Mouse (Mus musculus): ENCODE measurements at regions not wholly inside any gene's neighbourhood (a gene's known extent, or its start where the extent isn't known, plus 50 kb on each side); places are given as distances from the start of the nearest gene placed in this dataset.
"Not testable (repeated sequence)": the region's sequence is repeated elsewhere in the genome, so short reads cannot be mapped to it uniquely, and the experiment has no call there.

GRCm38 (mm10) chr8:39833251-39833650 is 841.6 kb upstream of the Adam24 start:
- DNase-seq (ENCODE audit: low read depth): no peak

DNA sequence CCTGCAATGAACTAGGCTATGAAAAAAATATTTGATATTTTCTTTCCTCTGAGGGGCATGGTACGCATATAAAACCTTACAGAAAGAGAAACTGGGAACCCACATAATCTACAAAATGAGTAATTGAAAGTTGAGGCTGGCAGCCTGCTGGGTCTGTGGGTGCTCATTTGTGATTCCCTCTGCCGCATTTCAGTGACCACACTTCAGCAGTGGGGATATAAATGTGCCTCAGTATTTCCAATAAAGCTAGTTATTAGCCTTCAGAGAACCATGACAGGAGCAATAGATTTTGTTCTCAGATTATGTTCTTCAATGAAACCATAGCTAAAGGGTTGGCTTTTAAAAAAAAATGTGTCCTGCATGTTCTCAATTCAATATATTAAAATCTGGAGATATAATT is 828.0 kb upstream of the Adam24 start:
- no peak for DNase-seq (ENCODE audit: low read depth)

DNA sequence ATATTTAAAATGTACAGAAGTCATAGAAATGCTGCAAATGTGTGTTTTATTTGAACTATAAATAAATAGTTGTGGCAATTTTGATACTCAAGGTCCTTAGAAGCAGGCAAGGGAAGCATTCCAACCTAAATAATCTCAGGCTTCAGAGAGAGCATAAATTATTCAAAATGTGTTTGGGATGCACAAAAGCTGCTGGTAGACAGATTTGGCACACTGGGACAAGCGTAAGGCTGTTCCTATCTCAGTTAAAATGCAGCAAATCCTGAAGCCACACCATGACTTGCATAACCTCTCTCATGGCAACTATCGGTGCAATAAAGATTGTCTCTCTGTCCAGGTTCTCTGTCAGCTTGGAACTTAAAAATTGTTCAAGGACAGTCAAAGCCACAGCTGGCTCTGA is 812.3 kb upstream of the Adam24 start:
- no peak for DNase-seq (ENCODE audit: low read depth)

GRCm38 (mm10) chr8:39902251-39902650 is 772.6 kb upstream of the Adam24 start:
- no peak for DNase-seq (ENCODE audit: low read depth)

DNA sequence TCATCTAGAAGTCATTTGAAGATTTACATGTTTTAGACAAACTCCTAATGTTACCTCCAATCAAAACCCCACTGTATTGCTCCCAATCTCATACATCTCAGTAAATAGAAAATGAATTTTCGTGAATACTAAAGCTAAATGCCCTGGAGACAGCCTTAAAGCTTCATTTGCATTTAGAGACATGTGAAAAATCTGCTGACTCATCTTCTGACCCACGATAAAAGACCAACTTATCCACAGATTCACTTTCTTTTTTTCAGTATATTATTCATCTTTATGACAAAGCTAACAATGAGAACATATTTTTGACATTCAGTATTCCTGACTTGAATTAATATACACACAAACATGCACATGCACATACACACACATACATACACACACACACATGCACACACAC is 762.0 kb upstream of the Adam24 start:
- DNase-seq (ENCODE audit: low read depth): no peak

GRCm38 (mm10) chr8:39921336-39921735 is 753.5 kb upstream of the Adam24 start:
- DNase-seq (ENCODE audit: low read depth): no peak

DNA sequence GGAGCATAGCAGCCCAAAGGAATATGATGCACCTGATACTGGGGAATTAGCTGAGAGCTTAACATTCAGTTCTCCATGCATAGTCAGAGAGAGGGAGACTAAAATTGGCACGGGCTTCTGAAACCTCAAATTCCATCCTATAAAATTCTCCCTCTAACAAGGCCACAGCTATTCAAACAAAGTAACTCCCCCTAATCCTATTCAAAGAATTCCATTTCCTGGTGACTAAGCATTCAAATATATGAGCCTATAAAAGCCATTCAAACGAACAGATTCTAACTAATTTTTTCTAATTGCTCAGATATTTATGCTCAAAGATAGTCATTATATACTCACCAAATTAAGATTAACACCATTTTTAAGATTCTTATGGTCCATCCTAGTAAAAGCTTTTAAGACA is 751.1 kb upstream of the Adam24 start:
- DNase-seq (ENCODE audit: low read depth): no peak

GRCm38 (mm10) chr8:39950178-39950896 is 724.5 kb upstream of the Adam24 start:
- no peak for DNase-seq (ENCODE audit: low read depth)

GRCm38 (mm10) chr8:39954497-39954896 is 720.4 kb upstream of the Adam24 start:
- no peak for DNase-seq (ENCODE audit: low read depth)

- DNase-seq (ENCODE audit: low read depth): peak; percentile 2
Measured at GRCm38 (mm10) chr8:39954924-39955323, 720.0 kb upstream of the Adam24 start.

DNA sequence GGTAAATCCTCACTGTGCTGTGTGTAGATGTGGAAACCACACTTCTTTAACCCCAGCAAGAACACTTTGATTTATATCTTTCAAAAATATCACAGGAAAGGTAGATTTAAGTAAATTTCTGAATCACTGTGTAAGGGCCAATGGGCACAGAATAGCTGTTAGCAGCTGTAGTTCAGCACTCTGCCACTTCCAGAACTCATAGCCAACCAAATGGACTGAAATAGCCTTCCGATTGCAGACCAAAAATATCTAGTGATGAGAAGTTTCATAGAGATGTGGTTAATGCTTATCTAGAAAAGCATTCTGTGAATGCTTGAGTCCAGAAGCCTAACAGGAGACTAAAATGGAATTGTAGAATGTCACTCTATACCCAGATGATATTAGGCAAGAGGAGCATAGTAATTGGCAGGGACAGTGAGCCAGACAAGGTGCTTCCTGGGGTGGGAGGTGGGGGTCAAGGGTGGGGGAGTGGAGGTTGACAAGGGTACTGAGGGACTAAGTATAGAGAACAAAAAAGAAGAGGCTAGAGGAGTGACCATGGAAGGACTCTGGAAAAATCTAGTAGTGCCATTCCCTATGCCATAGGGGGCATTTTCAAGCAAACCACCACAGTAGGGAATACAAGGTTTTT is 669.6 kb upstream of the Adam24 start:
- DNase-seq (ENCODE audit: low read depth): no peak

GRCm38 (mm10) chr8:40019281-40019943 is 655.5 kb upstream of the Adam24 start:
- DNase-seq (ENCODE audit: low read depth): no peak

DNA sequence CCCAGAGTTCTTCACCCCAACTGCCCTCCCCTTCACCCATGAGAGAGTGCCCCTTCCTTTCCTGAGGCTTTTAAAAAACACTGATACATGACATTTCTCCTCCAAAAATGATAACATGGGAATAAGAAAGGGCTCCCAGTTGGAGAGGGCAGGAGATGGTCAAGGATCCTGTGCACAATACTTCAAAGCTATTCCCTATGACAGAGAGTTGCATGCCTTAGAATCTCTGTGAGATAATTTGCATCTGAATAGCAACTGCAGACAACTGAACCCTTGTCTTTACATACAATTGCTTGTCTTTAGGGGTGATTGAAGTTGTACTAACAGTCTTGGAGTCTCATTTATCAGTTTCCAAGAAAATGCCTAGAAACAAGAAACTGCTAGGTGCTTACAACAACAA is 610.7 kb upstream of the Adam24 start:
- no peak for DNase-seq (ENCODE audit: low read depth)

DNA sequence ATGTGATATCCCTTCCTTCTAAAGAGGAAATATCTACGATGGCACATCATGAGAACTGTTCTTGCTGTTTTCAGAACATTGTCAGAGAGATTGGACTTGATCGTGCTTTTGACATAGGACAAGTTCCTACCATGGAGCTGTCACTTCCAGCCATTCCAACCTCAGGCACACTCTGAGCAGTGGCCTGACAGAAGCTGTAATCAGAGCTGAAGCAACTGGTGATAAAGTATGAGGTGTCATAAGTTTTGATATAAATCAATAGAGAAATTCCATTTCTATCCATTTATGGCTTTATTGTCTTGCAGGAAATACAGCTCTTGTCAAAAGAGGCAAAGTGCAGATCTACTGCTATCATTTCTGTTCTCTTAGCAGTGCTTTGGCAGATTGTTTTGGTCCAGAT is 603.7 kb upstream of the Adam24 start:
- DNase-seq (ENCODE audit: low read depth): no peak

DNA sequence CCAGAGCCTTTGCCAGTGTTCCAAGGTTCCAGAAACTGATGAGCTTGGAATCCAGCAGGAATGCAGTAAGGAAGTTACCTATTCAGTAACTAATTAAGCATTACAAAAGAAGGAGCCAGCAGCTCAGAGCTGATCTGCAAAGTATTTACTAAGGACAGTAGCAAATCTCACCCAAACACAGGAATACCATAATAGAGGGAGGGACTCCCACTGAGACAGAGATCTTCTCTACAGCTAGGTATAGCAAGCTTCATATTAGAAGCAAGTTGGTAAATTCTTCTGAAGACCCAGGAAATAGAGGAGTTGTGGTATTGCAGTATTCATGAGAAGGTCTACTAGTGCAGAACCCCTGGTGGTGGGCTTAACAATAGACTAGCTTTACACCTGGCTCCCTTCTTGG is 593.9 kb upstream of the Adam24 start:
- not testable (repeated sequence) for DNase-seq (ENCODE audit: low read depth)

GRCm38 (mm10) chr8:40084129-40084528 is 590.7 kb upstream of the Adam24 start:
- DNase-seq (ENCODE audit: low read depth): no peak

DNA sequence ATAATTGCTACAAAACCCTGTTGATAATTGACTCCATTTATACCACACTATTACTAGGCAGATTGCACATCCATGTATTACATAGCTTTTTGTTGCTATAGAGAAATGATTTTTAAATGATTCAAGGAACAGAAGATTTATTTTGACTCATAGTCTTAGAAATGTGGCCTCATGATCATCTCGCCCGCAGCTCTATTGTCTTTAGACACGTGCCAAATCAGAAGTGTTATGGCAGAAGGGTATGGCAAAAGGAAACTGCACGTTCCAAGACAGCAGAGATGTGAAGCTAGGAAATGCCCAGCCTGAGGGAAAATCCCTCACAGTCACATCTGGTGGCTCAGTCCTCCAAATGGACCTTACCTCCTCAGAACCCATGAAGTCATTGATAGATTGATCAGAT is 585.5 kb upstream of the Adam24 start:
- DNase-seq (ENCODE audit: low read depth): no peak

DNA sequence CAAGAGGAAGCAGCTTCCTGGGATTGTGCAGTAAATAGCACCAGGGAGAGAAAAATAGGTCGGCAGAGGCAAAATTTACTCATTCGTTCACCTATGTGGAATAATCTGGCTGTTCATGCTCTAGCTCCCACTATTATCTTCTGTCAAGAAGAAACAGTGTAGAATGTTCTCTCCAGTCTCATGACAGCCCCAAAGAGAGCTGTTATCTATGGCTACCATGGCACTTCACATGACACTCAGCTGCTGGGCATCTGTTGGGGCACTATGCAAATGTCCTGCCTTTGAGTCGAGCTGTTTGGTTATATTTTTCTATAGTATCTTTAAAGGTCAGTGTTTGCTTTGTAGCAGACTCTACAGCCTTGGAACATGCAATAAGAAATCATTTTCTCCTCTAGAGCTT is 550.5 kb upstream of the Adam24 start:
- no peak for DNase-seq (ENCODE audit: low read depth)

DNA sequence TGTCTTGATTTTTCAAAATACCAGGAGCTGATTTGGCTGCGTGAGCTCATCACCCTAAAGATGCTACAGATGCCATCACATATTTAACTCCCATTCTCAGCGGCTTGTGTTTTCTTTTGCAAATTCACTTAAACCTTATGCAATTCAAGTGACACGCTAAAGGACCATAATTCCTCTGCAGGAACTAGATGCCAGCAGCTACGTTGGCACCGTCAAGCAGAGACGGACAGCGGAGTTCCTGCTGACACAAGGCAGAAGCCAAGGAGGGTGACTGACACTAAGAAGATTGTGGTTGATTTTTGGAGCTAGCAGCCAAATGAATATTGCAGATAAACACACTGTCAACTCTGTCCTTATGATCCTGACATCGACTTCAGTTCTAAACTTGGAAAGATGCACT is 547.7 kb upstream of the Adam24 start:
- DNase-seq (ENCODE audit: low read depth): no peak

- peak; percentile 26 for DNase-seq (ENCODE audit: low read depth)
Measured at GRCm38 (mm10) chr8:40132662-40133257, 542.1 kb upstream of the Adam24 start.

DNA sequence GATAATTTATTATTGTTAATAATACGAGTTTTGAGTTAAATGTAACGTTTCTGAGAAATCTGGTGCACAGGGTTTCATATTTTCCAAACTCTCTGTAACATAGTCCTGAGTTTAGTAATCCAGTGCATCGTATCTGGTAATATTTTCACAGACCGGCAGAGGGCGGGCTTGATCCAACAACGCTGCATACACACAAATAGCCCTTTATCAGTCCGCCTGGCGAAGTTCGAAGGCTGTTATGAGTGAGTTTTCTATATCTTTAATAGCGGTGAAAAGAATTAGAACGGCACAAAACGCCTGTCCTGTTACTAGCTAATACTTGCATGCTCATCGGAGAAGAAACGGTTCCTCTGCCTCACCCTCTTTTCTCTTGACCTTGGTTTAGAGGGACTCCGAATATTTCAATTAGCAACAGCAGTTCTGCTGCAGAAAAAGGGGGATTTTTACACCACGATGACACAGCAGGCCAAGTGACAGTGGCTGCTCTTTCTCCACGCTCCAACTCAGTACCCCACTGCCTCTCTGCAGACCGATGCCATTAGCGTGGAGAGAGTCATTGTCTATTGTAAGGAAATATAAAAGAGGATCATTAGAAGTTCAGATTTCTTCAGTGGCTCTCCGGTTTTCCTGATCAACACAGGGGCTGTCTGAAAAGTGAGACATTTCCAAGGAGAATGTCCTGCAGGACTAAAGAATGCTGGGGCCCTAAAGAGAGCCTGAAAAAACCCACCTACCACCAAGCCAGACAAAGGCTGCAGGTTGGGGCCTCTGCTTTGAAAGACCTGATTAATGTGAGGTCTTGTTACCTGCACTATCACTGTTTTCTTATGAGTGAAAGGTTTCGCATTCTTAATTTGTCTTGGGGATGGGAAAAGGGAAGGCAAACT is 523.7 kb upstream of the Adam24 start:
- DNase-seq (ENCODE audit: low read depth): peak; percentile 37

DNA sequence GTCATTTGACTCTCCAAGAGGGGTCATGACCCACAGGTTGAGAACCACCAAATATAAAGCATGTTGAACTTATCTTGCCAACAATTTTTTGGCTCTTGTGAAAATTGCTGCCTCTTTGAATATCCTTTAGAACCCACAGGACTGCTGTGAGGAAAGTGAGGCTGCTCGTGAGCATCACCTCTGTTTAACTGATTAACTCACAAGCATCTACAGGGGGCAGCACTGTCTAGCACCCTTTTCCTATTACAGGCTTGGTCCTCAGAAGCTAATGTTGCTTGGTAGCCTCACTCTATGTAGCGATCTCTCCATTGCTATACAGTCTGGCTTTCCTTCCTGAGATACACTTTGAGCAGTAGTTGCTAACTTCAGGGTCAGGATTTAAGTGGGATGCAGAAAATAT is 522.4 kb upstream of the Adam24 start:
- DNase-seq (ENCODE audit: low read depth): no peak
